Mouse (Mus musculus) forebrain, postnatal 0 days (tissue): ENCODE data around the gene Ankrd36. TPM values are rescaled to one million over a fixed set of nuclear protein-coding genes. Genes with fewer than 3 reads are reported as not detected.

Experiments used
- ATAC-seq: fragments of 200-750 bp; cut with Nextera tagmentation; 2 replicates; pipeline ENCODE4 v1.8.0; 2017; ENCODE audit warnings: mild to moderate bottlenecking, moderate library complexity
- DNase-seq: peaks from one replicate; pipeline ENCODE4 v3.0.0-alpha.2; 2015
- H3K27ac ChIP-seq: fragments of 300-500 bp; sonication (generic); 2 replicates; pipeline ENCODE4 v1.5.1; 2014; ENCODE audit warnings: low read depth, mild to moderate bottlenecking, antibody characterized with exemption, low read length, moderate library complexity, mixed read lengths
- H3K27me3 ChIP-seq: fragments of 300-500 bp; sonication (generic); 2 replicates; pipeline ENCODE4 v1.6.1; 2014; ENCODE audit warnings: mild to moderate bottlenecking, low read length, mixed read lengths; ENCODE audit not compliant: insufficient read depth
- H3K36me3 ChIP-seq: fragments of 300-500 bp; sonication (generic); 2 replicates; pipeline ENCODE4 v1.6.1; 2014; ENCODE audit warnings: mild to moderate bottlenecking, moderate library complexity; ENCODE audit not compliant: insufficient read depth
- H3K4me1 ChIP-seq: fragments of 300-500 bp; sonication (generic); 2 replicates; pipeline ENCODE4 v1.6.1; 2014; ENCODE audit warnings: antibody characterized with exemption; ENCODE audit not compliant: insufficient read depth
- H3K4me2 ChIP-seq: fragments of 300-500 bp; sonication (generic); 2 replicates; pipeline ENCODE4 v1.6.1; 2014; ENCODE audit warnings: low read depth, mild to moderate bottlenecking, moderate library complexity
- H3K4me3 ChIP-seq: fragments of 300-500 bp; sonication (generic); 2 replicates; pipeline ENCODE4 v1.5.1; 2014; ENCODE audit warnings: low read depth, low read length, mixed read lengths
- H3K9ac ChIP-seq: fragments of 300-500 bp; sonication (generic); 2 replicates; pipeline ENCODE4 v1.6.1; 2014; ENCODE audit warnings: mild to moderate bottlenecking
- H3K9me3 ChIP-seq: fragments of 300-500 bp; sonication (generic); 2 replicates; pipeline ENCODE4 v1.6.1; 2016; ENCODE audit warnings: low read length
- CTCF ChIP-seq: sonication (generic); IDR thresholded peaks from 2 replicates; pipeline ENCODE4 v1.5.1; 2016; ENCODE audit warnings: antibody characterized with exemption, control low read depth, low read depth
- WGBS: fragments of 180-500 bp; shearing (Covaris S2); extraction: QIAGEN DNeasy Blood & Tissue Kit; methylation state at CpG from one replicate; pipeline ENCODE4 v1.1.7; 2014; 5-methylcytosine and 5-hydroxymethylcytosine counted together
- polyA plus RNA-seq: library from polyadenylated mRNA; unstranded; fragments of >200 nt; fragmentation: Nextera tagmentation; extraction: Ambion mirVana; gene quantifications from 2 replicates; pipeline ENCODE4 v1.2.1, GENCODE M21; 2015
- total RNA-seq: library from RNA; depleted of rRNA; stranded (reverse); fragments of >200 nt; gene quantifications from 2 replicates; pipeline ENCODE4 v1.2.3, GENCODE M21; 2014; rRNA removed

Ankrd36 gene
- total RNA-seq = 0.24 TPM in 1 of 2 replicates, not detected in the other
- polyA plus RNA-seq = not detected in 2 replicates

- H3K9me3 ChIP-seq = no peaks in the 10 kb centered on the region
- no peak for ATAC-seq
- no peak for TF ChIP-seq CTCF
- WGBS = 70% methylated on average over 12 of the region's 12 CpGs
- no peak within 1 kb of the TSS for H3K9ac ChIP-seq
- no peak within 1 kb of the TSS for H3K27ac ChIP-seq
- H3K4me2 ChIP-seq = no peak within 1 kb of the TSS
- no peaks in the 10 kb centered on the region for H3K36me3 ChIP-seq
- DNase-seq = no peak
- no peaks in the 10 kb centered on the region for H3K4me1 ChIP-seq
- no peak within 1 kb of the TSS for H3K4me3 ChIP-seq
- no peaks in the 10 kb centered on the region for H3K27me3 ChIP-seq
Measured at GRCm38 (mm10) chr11:5569474-5569873, at the start of gene Ankrd36. Gene Ankrd36, plus strand, starts transcription at chr11:5569684.

- Histone ChIP-seq H3K27ac (peak within 1 kb of the TSS; percentile 91), H3K4me3 (peak within 1 kb of the TSS; percentile 94), H3K36me3 (peaks cover 26% of the 10 kb centered on the region), H3K9me3 (no peaks in the 10 kb centered on the region), H3K9ac (peak within 1 kb of the TSS; percentile 92), H3K4me1 (0 out of 2 replicates have a peak, but pooled peaks cover 13% of the 10 kb centered on the region), H3K4me2 (peak within 1 kb of the TSS; percentile 73), H3K27me3 (no peaks in the 10 kb centered on the region)
- DNase-seq = peak; percentile 95
- no peak for TF ChIP-seq CTCF
- peak; percentile 96 for ATAC-seq
- 3% methylated on average over 72 of the region's 72 CpGs for WGBS
Measured at GRCm38 (mm10) chr11:5520412-5521265, 48.8 kb upstream of the Ankrd36 start, which contains the start of gene Xbp1. Gene Xbp1, plus strand, starts transcription at chr11:5520659.

DNA sequence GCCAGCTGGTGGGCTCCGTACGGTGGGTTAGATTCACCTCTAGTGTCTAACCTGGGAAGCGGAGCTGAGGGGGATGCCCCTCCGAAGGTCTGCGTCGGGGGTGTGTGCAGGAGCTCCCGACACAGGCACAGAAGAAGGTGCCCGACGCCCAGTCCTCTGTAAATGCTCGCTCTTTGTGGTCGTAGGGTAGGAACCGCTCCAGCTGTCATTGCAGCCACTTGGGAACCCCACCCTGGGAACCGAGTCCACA lies 48.3 kb upstream of the Ankrd36 start:
- WGBS = under 1% methylated on average over 13 of the region's 13 CpGs

DNA sequence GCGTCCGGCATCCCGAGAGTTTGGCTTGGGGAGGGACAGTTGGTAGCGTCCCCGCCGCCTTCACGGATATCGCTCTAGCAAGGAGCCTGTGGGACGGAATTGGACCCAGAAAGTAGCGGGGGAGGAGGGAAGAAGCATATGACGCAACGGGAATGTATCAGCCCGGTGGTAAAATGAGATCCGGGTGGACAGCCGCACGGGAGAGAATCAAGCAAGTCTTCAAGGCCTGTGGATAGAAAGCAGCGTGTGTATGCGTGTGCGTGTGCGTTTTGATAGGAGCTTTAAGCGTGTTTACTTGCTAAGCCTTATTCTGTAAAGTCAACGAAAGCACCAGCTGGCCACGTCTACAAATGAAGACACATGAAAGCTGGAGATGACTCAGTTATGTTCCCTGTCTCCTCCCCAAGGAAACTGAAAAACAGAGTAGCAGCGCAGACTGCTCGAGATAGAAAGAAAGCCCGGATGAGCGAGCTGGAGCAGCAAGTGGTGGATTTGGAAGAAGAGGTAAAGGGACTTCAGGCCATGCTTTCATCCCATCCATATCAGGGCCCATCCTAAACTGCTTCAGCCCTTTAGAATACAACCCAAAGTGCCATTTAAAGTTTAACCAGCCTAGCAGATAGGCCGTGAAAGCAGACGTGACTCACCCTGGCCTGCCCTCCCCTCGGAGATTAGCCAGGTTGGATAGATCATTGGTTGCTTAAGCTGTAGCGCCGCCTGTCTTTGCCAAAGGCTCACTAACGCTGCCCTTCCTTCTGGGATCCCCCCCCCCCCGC lies 47.8 kb upstream of the Ankrd36 start:
- Histone ChIP-seq H3K4me1 (0 out of 2 replicates have a peak, but pooled peaks cover 13% of the 10 kb centered on the region), H3K27me3 (no peaks in the 10 kb centered on the region), H3K4me2 (peak overlapping the region; percentile 73), H3K36me3 (peaks cover 27% of the 10 kb centered on the region), H3K9ac (peak overlapping the region; percentile 92), H3K27ac (peak overlapping the region; percentile 91), H3K9me3 (no peaks in the 10 kb centered on the region), H3K4me3 (peak overlapping the region; percentile 94)
- TF ChIP-seq CTCF = peak; percentile 66
- WGBS = under 1% methylated on average over 34 of the region's 34 CpGs
- DNase-seq (peak; percentile 82), ATAC-seq (peak; percentile 62)

More for the DNA sequence above, 48.3 kb upstream of the Ankrd36 start:
- Histone ChIP-seq H3K4me2 (peak overlapping the region; percentile 73), H3K9me3 (no peaks in the 10 kb centered on the region), H3K4me3 (peak overlapping the region; percentile 94), H3K27me3 (no peaks in the 10 kb centered on the region), H3K4me1 (0 out of 2 replicates have a peak, but pooled peaks cover 13% of the 10 kb centered on the region), H3K9ac (peak overlapping the region; percentile 92), H3K36me3 (peaks cover 27% of the 10 kb centered on the region), H3K27ac (peak overlapping the region; percentile 91)
- no peak for DNase-seq
- ATAC-seq = peak; percentile 62
- no peak for TF ChIP-seq CTCF

GRCm38 (mm10) chr11:5522798-5523415 lies 46.6 kb upstream of the Ankrd36 start:
- WGBS = 86% methylated on average over 11 of the region's 11 CpGs
- DNase-seq (no peak), ATAC-seq (no peak)
- H3K4me2 ChIP-seq = peak overlapping the region; percentile 73; the same call in 1 of the 2 replicates
- H3K4me3 ChIP-seq = no peak overlapping the region
- TF ChIP-seq CTCF = no peak
- H3K27ac ChIP-seq = no peak overlapping the region
- 0 out of 2 replicates have a peak, but pooled peaks cover 13% of the 10 kb centered on the region for H3K4me1 ChIP-seq
- peaks cover 29% of the 10 kb centered on the region for H3K36me3 ChIP-seq
- H3K27me3 ChIP-seq = no peaks in the 10 kb centered on the region
- H3K9me3 ChIP-seq = no peaks in the 10 kb centered on the region
- H3K9ac ChIP-seq = no peak overlapping the region

DNA sequence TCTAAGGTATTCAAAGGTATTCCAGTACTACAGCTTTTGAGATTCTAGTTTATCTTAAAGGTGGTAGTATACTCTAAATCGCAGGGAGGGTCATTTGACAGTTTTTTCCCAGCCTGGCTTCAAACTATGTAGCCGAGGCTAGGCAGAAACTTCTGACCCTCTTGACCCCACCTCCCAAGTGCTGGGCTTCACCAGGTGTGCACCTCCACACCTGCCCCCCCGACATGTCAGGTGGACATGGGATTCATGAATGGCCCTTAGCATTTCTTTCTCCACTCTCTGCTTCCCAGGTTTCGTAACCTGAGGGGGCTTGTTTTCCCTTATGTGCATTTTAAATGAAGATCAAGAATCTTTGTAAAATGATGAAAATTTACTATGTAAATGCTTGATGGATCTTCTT lies 44.1 kb upstream of the Ankrd36 start:
- no peak overlapping the region for H3K4me3 ChIP-seq
- TF ChIP-seq CTCF = no peak
- ATAC-seq (no peak), DNase-seq (no peak)
- 86% methylated on average over 4 of the region's 4 CpGs for WGBS
- H3K36me3 ChIP-seq = peaks cover 38% of the 10 kb centered on the region
- no peak overlapping the region for H3K4me2 ChIP-seq
- no peaks in the 10 kb centered on the region for H3K27me3 ChIP-seq
- no peak overlapping the region for H3K9ac ChIP-seq
- no peaks in the 10 kb centered on the region for H3K9me3 ChIP-seq
- no peak overlapping the region for H3K27ac ChIP-seq
- H3K4me1 ChIP-seq = 0 out of 2 replicates have a peak, but pooled peaks cover 11% of the 10 kb centered on the region
